Mouse (Mus musculus) 3134 (cell line): ENCODE data around the gene Gm17304.

ENCODE experiments used
- DNase-seq: peaks from one replicate; pipeline ENCODE4 v3.0.0-alpha.2; 2011; ENCODE audit warnings: low spot score; ENCODE audit not compliant: insufficient read length; ENCODE audit errors: extremely low read depth

Gene Gm17304

GRCm38 (mm10) chr5:106608798-106609197 is at the start of gene Gm17304:
Gene Gm17304 (plus strand): TSS chr5:106609098.
- DNase-seq, result no peak

- peak; percentile 5 for DNase-seq
Measured at GRCm38 (mm10) chr5:106560631-106561498, 48.0 kb upstream of the Gm17304 start.

- DNase-seq, result no peak
Measured at GRCm38 (mm10) chr5:106561499-106561822, 47.4 kb upstream of the Gm17304 start.

- DNase-seq, result no peak
Measured at GRCm38 (mm10) chr5:106566025-106566424, 42.9 kb upstream of the Gm17304 start.

- DNase-seq, result no peak
Measured at GRCm38 (mm10) chr5:106573742-106574559, 34.9 kb upstream of the Gm17304 start.

GRCm38 (mm10) chr5:106574560-106574946 is 34.3 kb upstream of the Gm17304 start:
- DNase-seq, result no peak

- no peak for DNase-seq
Measured at GRCm38 (mm10) chr5:106575098-106575497, 33.8 kb upstream of the Gm17304 start.

GRCm38 (mm10) chr5:106577237-106577888 is 31.5 kb upstream of the Gm17304 start:
- DNase-seq, result no peak

GRCm38 (mm10) chr5:106580943-106581342 is 28.0 kb upstream of the Gm17304 start:
- DNase-seq, result no peak

GRCm38 (mm10) chr5:106589006-106589405 is 19.9 kb upstream of the Gm17304 start:
- DNase-seq, result no peak

GRCm38 (mm10) chr5:106589670-106590069 is 19.2 kb upstream of the Gm17304 start:
- DNase-seq, result no peak

GRCm38 (mm10) chr5:106590686-106591085 is 18.2 kb upstream of the Gm17304 start:
- DNase-seq, result no peak

- DNase-seq, result no peak
Measured at GRCm38 (mm10) chr5:106594388-106594787, 14.5 kb upstream of the Gm17304 start.

GRCm38 (mm10) chr5:106597472-106597871 is 11.4 kb upstream of the Gm17304 start:
- no peak for DNase-seq

- no peak for DNase-seq
Measured at GRCm38 (mm10) chr5:106599482-106599881, 9.4 kb upstream of the Gm17304 start.

- DNase-seq, result no peak
Measured at GRCm38 (mm10) chr5:106604381-106604780, 4.5 kb upstream of the Gm17304 start.

GRCm38 (mm10) chr5:106605096-106605495 is 3.8 kb upstream of the Gm17304 start:
- DNase-seq, result no peak

- DNase-seq, result no peak
Measured at GRCm38 (mm10) chr5:106607081-106607480, 1.8 kb upstream of the Gm17304 start.

GRCm38 (mm10) chr5:106612151-106612550 is 3.3 kb downstream of the Gm17304 start:
- no peak for DNase-seq

- no peak for DNase-seq
Measured at GRCm38 (mm10) chr5:106614570-106614969, 5.7 kb downstream of the Gm17304 start.

- no peak for DNase-seq
Measured at GRCm38 (mm10) chr5:106615006-106615405, 6.1 kb downstream of the Gm17304 start.
